Mouse (Mus musculus) gastrocnemius, adult 8-10 months (tissue): ENCODE data around the gene Gm20388. TPM values are rescaled to one million over a fixed set of nuclear protein-coding genes. Genes with fewer than 3 reads are reported as not detected.

Source experiments
- DNase-seq, 2 experiments: peaks; one replicate each; pipeline ENCODE4 v3.0.0; 2022; ENCODE audit warnings: low spot score in 2 of 2
- total RNA-seq, 4 experiments: library from RNA; stranded (reverse); gene quantifications; 2 replicates each; pipeline ENCODE4 v1.2.4; 2022

Gm20388 gene
- total RNA-seq, 4 experiments from 2014 or later = 4.4 to 20.0 (median 7.9) TPM; not detected in 1

- peak; percentile 80 to 86 for DNase-seq
Observed at GRCm38 (mm10) chr8:123653308-123653993, 3742.8 kb downstream of the Gm20388 start, which contains the start of gene Rhou. Rhou (plus strand) TSS chr8:123653929.

GRCm38 (mm10) chr8:123653994-123654569 lies 3743.4 kb downstream of the Gm20388 start:
- peak; percentile 12 to 33 for DNase-seq

DNA sequence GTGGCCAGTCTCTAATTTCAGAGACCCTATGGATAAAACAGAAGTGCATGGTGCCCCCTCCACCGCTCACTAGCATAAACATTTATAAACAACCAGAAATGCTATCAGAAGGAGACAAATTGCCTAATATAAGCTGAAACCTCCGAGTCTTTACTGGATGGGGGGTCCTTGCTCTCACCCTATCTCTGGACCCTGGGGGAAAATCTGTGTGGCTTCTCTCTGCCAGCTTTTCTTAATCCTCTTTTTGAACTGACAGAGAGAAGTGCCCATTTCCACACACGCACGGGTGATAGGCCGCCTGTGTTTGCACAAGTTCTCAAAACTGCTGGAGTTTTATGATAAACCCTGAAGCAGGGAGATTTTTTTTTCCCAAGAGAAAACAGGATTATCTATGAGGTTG lies 3744.1 kb downstream of the Gm20388 start:
- DNase-seq = no peak

GRCm38 (mm10) chr8:123655351-123655779 lies 3744.7 kb downstream of the Gm20388 start:
- no peak for DNase-seq

DNA sequence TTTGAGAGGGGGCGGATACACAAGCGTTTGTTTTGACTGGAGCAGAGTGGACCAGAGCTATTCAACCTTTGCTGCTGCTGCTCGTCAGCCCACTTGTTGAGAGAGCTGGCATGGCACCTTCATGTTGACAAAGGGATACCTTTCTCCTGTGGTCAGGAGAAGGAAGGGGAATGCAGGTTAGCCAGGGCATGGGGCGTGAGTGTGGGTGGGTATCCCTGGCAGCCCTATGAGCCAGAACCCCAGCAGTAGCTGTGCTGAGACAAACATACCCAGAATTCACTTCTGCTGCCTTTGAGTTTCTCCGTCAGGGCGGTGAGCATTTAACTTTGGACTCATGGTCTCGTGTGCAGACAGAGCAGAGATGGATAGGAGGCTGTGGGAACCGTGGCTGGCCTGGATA lies 3747.2 kb downstream of the Gm20388 start:
- no peak for DNase-seq

GRCm38 (mm10) chr8:123659469-123660057 lies 3748.9 kb downstream of the Gm20388 start:
- no peak for DNase-seq

DNA sequence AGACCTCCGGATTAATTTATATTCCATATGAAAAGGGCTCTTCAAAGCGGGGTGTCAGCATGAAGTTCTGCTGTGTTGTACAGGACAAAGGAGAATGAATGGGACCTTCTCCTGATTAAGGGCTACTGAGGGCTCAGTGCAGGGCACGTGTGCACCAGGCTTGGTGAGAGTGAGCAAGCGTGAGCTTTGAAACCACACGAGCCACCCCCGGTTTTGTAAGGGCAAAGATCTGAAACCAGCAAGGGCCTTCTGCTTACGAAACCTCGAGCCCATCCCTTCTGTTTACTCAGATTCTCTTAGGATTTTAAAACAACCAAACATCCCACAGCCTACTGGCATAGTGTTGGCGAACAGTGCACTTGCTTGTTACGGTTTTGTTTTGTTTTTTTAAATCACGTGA lies 3750.9 kb downstream of the Gm20388 start:
- no peak for DNase-seq

- no peak for DNase-seq
Observed at GRCm38 (mm10) chr8:123665580-123665979, 3754.9 kb downstream of the Gm20388 start.

- no peak for DNase-seq
Observed at GRCm38 (mm10) chr8:123666832-123667231, 3756.2 kb downstream of the Gm20388 start.

DNA sequence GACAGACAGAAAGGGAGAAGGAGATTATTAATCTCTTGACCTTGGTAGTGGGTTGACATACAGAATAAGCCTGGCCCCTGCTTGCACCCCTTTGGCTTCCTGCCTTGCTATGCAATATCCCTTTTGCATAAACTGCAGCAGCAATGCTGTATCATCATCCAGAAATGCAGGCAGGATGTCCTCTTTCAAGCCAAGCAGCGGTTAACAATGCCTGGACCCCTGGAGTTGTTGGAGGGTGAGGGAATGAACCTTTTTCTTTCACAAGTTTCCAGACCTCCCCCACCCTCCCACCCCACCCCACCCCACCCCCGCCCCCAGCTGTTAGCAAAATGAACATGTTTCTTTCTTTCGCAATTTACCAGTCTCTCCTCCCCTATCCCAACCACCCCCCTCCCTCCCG lies 3758.0 kb downstream of the Gm20388 start:
- DNase-seq = no peak

- no peak for DNase-seq
Observed at GRCm38 (mm10) chr8:123670766-123671165, 3760.1 kb downstream of the Gm20388 start.

DNA sequence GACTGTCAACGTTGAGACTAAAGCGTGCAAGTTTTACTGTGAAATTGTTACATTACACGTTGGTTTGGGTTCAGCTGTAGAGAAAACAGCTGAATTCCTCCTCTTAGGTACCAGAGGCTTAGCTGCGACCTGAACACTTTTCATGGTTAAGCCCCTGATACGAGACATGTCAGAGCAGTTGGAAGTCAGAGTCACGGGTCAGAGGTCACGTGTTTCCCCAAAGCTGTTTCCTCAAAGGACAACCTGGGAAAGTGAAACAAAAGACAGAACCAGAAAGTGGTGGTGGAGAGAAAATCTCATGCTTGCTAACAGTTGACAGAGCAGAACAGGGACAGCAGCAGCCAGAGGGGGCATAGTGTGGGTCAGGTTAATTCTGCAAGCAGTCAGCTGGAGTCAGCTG lies 3760.8 kb downstream of the Gm20388 start:
- no peak for DNase-seq

- DNase-seq = no peak
Observed at GRCm38 (mm10) chr8:123672648-123673047, 3762.0 kb downstream of the Gm20388 start.

GRCm38 (mm10) chr8:123675611-123676010 lies 3765.0 kb downstream of the Gm20388 start:
- no peak for DNase-seq

GRCm38 (mm10) chr8:123678390-123678789 lies 3767.7 kb downstream of the Gm20388 start:
- no peak for DNase-seq

DNA sequence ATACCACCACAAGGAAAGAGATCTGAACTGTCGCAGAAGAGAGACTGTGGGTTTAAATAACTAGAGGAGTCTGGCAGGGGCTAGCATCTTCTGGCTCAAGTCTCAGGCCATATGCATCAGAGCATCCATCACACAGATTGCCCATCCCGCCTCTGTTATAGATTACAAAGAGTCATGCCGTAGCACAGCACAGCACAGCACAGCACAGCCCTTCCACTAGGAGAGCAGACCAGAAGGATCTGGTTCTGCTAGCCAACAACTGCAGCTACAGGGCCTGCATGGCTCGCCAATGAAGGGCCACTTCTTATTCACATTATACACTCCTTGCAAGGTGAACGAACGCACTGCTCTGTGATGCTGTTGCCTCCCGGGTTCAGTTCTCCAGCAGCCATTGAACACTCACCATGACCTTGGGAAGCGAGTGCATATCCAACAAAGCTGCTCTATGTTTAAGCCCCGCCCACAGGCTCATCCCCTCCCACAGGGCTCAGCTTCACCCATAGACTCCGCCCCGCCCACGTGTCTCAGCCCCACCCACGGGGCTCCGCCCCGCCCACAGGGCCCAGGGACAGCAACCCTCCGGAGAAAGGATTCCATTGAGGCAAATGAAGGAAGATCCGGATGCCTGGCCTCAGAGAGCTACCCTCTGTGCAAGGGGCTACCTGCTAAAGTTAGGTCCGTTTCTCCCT lies 3771.6 kb downstream of the Gm20388 start:
- DNase-seq = no peak

DNA sequence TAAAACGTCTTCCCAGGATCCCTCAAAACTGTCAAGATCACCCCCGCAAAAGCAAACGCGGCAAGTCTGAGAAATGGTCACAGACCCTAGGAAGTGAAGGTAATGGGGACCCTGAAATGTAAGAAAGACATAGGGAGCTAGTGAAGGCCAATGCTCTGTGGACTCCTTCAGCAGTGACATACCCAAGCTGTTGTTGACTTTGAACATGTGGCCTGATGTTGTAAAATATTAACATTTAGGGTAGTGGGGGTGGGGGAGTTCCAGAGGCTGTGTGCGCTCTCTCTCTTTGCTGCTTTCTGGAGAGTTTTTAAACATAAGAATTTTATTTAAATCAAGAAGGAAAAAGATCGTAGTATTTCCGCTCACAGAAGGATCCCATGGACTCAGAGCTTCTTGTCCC lies 3772.7 kb downstream of the Gm20388 start:
- DNase-seq = no peak

GRCm38 (mm10) chr8:123684806-123685205 lies 3774.2 kb downstream of the Gm20388 start:
- no peak for DNase-seq

GRCm38 (mm10) chr8:123685477-123685876 lies 3774.8 kb downstream of the Gm20388 start:
- no peak for DNase-seq

DNA sequence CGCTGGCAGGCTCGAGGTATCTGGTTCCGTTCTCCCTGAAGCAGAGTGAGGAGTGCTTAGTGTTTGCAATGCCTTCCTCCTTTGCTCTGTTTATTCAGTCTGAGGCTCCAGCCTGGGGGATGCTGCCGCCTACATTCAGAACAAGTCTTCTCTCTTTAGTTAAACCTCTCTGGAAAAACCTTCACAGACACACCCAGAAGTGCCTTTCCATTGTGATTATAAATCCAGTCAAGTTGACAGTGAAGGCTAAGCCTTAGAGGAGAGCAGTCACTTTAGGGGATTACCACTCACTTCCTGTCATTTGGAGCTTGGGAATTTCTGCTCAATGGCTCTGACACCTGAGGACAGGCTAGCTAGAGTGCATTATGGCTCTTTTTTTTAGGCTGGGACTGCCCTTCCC lies 3777.2 kb downstream of the Gm20388 start:
- no peak for DNase-seq

DNA sequence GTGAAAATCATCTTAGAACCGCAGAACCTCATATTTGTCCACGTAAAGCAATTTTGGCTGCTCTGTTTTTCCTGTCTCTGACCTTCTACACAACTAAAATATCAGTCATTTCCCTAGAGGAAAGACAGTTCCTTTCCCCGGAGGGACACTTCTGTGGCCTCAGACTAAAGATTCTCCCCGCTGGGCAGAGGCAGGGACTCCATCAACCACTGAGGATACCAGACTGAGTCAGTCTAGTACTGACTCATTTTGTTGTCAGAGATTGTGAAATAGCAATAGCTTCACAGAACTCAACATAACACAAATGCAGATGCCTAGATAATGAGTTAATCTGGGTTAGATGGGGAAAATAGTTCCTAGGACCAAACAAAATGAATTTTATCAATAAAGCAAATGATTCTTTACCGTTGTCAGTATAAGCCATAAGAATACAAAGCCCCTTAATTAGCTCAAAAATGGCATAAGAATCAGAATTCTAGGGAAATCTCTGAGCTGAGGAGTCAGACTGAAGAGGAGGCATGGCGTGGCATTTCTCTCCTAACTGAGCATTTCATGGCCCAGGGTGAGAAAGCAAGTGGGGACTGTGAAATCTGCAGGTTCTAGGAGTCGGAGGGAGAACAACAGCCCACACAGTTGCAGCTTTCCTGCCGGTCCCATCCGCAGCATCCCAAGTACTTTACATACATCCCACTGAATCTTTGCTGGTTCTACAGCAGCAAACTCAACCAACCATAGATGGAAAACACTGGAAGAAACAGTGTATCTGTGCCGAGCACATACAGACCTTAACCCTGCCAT lies 3781.7 kb downstream of the Gm20388 start:
- DNase-seq = no peak
